Mouse (Mus musculus): ENCODE data around the gene Ptpn6. TPM values are rescaled to one million over a fixed set of nuclear protein-coding genes. Genes with fewer than 3 reads are reported as not detected.

The Ptpn6 gene
- polyA plus RNA-seq, 1 experiment from 2014 or later, result 7.9 TPM

- Histone ChIP-seq H3K4me2 (replicated peaks; ENCODE audit: low read depth, low read length) (peak overlapping the region; percentile 97), H3K4me1 (replicated peaks; ENCODE audit: control insufficient read depth, insufficient read depth, low read length) (peaks cover 11% of the 10 kb centered on the region), H3K27me3 (ENCODE audit: control insufficient read depth, insufficient read depth, low read length) (no peaks in the 10 kb centered on the region), H3K9ac (ENCODE audit: low read depth, low read length) (peak overlapping the region; percentile 86), H3K27ac (ENCODE audit: low read depth, low read length) (peak overlapping the region; percentile 86; the same call in 1 of the 2 replicates), H3K4me3 (ENCODE audit: low read depth, low read length) (peak overlapping the region; percentile 51; the same call in 1 of the 2 replicates), H3K36me3 (ENCODE audit: control insufficient read depth, insufficient read depth, low read length) (0 out of 2 replicates have a peak, but pooled peaks cover 7% of the 10 kb centered on the region), H3K9me3 (ENCODE audit: control insufficient read depth, low read length) (no peaks in the 10 kb centered on the region)
- DNase-seq (ENCODE audit: low spot score) (no peak), ATAC-seq (ENCODE audit: low FRiP score) (0 out of 2 replicates have a peak, but pooled peaks have one; percentile 2)
- 92% methylated on average over 7 of the region's 7 CpGs for WGBS
Observed at GRCm38 (mm10) chr6:124746654-124747632, 8.4 kb upstream of the Ptpn6 start.

- H3K9ac ChIP-seq (ENCODE audit: low read depth, low read length), result peak overlapping the region; percentile 86
- no peak; the same call in 1 of the 2 replicates for ATAC-seq (ENCODE audit: low FRiP score)
- H3K27ac ChIP-seq (ENCODE audit: low read depth, low read length), result peak overlapping the region; percentile 86
- WGBS, result 14% methylated on average over 8 of the region's 8 CpGs
- 0 out of 2 replicates have a peak, but pooled peaks cover 7% of the 10 kb centered on the region for H3K36me3 ChIP-seq (ENCODE audit: control insufficient read depth, insufficient read depth, low read length)
- peak overlapping the region; percentile 97 for H3K4me2 ChIP-seq (replicated peaks; ENCODE audit: low read depth, low read length)
- no peaks in the 10 kb centered on the region for H3K27me3 ChIP-seq (ENCODE audit: control insufficient read depth, insufficient read depth, low read length)
- no peaks in the 10 kb centered on the region for H3K9me3 ChIP-seq (ENCODE audit: control insufficient read depth, low read length)
- DNase-seq (ENCODE audit: low spot score), result no peak
- H3K4me3 ChIP-seq (ENCODE audit: low read depth, low read length), result peak overlapping the region; percentile 51
- H3K4me1 ChIP-seq (replicated peaks; ENCODE audit: control insufficient read depth, insufficient read depth, low read length), result peaks cover 14% of the 10 kb centered on the region
Observed at GRCm38 (mm10) chr6:124746296-124746605, 7.7 kb upstream of the Ptpn6 start.

- peak; percentile 84 for ATAC-seq (ENCODE audit: low FRiP score)
- Histone ChIP-seq H3K4me2 (replicated peaks; ENCODE audit: low read depth, low read length) (peak overlapping the region; percentile 97), H3K9me3 (ENCODE audit: control insufficient read depth, low read length) (no peaks in the 10 kb centered on the region), H3K27ac (ENCODE audit: low read depth, low read length) (peak overlapping the region; percentile 86), H3K27me3 (ENCODE audit: control insufficient read depth, insufficient read depth, low read length) (no peaks in the 10 kb centered on the region), H3K4me3 (ENCODE audit: low read depth, low read length) (peak overlapping the region; percentile 51), H3K9ac (ENCODE audit: low read depth, low read length) (peak overlapping the region; percentile 86), H3K4me1 (replicated peaks; ENCODE audit: control insufficient read depth, insufficient read depth, low read length) (peaks cover 14% of the 10 kb centered on the region), H3K36me3 (ENCODE audit: control insufficient read depth, insufficient read depth, low read length) (0 out of 2 replicates have a peak, but pooled peaks cover 7% of the 10 kb centered on the region)
- WGBS, result under 1% methylated on average over 84 of the region's 85 CpGs
- DNase-seq (ENCODE audit: low spot score), result peak; percentile 97
Observed at GRCm38 (mm10) chr6:124745490-124746295, 7.2 kb upstream of the Ptpn6 start.

GRCm38 (mm10) chr6:124744755-124745321, 6.3 kb upstream of the Ptpn6 start:
- 69% methylated on average over 26 of the region's 26 CpGs for WGBS
- ATAC-seq (ENCODE audit: low FRiP score) (no peak), DNase-seq (ENCODE audit: low spot score) (no peak)
- H3K4me1 ChIP-seq (replicated peaks; ENCODE audit: control insufficient read depth, insufficient read depth, low read length), result peaks cover 14% of the 10 kb centered on the region
- no peaks in the 10 kb centered on the region for H3K27me3 ChIP-seq (ENCODE audit: control insufficient read depth, insufficient read depth, low read length)
- no peak overlapping the region for H3K4me3 ChIP-seq (ENCODE audit: low read depth, low read length)
- peak overlapping the region; percentile 97; the same call in 1 of the 2 replicates for H3K4me2 ChIP-seq (replicated peaks; ENCODE audit: low read depth, low read length)
- H3K27ac ChIP-seq (ENCODE audit: low read depth, low read length), result peak overlapping the region; percentile 86
- no peak overlapping the region for H3K9ac ChIP-seq (ENCODE audit: low read depth, low read length)
- 0 out of 2 replicates have a peak, but pooled peaks cover 7% of the 10 kb centered on the region for H3K36me3 ChIP-seq (ENCODE audit: control insufficient read depth, insufficient read depth, low read length)
- H3K9me3 ChIP-seq (ENCODE audit: control insufficient read depth, low read length), result no peaks in the 10 kb centered on the region

GRCm38 (mm10) chr6:124743647-124744046, 5.1 kb upstream of the Ptpn6 start:
- Histone ChIP-seq H3K9me3 (ENCODE audit: control insufficient read depth, low read length) (no peaks in the 10 kb centered on the region), H3K27me3 (ENCODE audit: control insufficient read depth, insufficient read depth, low read length) (no peaks in the 10 kb centered on the region), H3K27ac (ENCODE audit: low read depth, low read length) (no peak overlapping the region), H3K9ac (ENCODE audit: low read depth, low read length) (no peak overlapping the region), H3K4me2 (replicated peaks; ENCODE audit: low read depth, low read length) (no peak overlapping the region), H3K4me3 (ENCODE audit: low read depth, low read length) (no peak overlapping the region), H3K36me3 (ENCODE audit: control insufficient read depth, insufficient read depth, low read length) (0 out of 2 replicates have a peak, but pooled peaks cover 7% of the 10 kb centered on the region), H3K4me1 (replicated peaks; ENCODE audit: control insufficient read depth, insufficient read depth, low read length) (peaks cover 14% of the 10 kb centered on the region)
- no peak for ATAC-seq (ENCODE audit: low FRiP score)
- DNase-seq (ENCODE audit: low spot score), result no peak
- 90% methylated on average over 8 of the region's 8 CpGs for WGBS

- H3K4me1 ChIP-seq (replicated peaks; ENCODE audit: control insufficient read depth, insufficient read depth, low read length), result peaks cover 14% of the 10 kb centered on the region
- ATAC-seq (ENCODE audit: low FRiP score) (no peak), DNase-seq (ENCODE audit: low spot score) (no peak)
- H3K27ac ChIP-seq (ENCODE audit: low read depth, low read length), result no peak overlapping the region
- 0 out of 2 replicates have a peak, but pooled peaks cover 6% of the 10 kb centered on the region for H3K36me3 ChIP-seq (ENCODE audit: control insufficient read depth, insufficient read depth, low read length)
- no peak overlapping the region for H3K4me2 ChIP-seq (replicated peaks; ENCODE audit: low read depth, low read length)
- no peak overlapping the region for H3K9ac ChIP-seq (ENCODE audit: low read depth, low read length)
- 91% methylated on average over 14 of the region's 15 CpGs for WGBS
- H3K4me3 ChIP-seq (ENCODE audit: low read depth, low read length), result no peak overlapping the region
- H3K27me3 ChIP-seq (ENCODE audit: control insufficient read depth, insufficient read depth, low read length), result no peaks in the 10 kb centered on the region
- H3K9me3 ChIP-seq (ENCODE audit: control insufficient read depth, low read length), result no peaks in the 10 kb centered on the region
Observed at GRCm38 (mm10) chr6:124742839-124743514, 4.5 kb upstream of the Ptpn6 start.

- WGBS, result 73% methylated on average over 3 of the region's 3 CpGs
Observed at GRCm38 (mm10) chr6:124741842-124742241, 3.3 kb upstream of the Ptpn6 start.

More at GRCm38 (mm10) chr6:124741842-124742241, 3.3 kb upstream of the Ptpn6 start:
- peaks cover 12% of the 10 kb centered on the region for H3K4me1 ChIP-seq (replicated peaks; ENCODE audit: control insufficient read depth, insufficient read depth, low read length)
- H3K36me3 ChIP-seq (ENCODE audit: control insufficient read depth, insufficient read depth, low read length), result no peaks in the 10 kb centered on the region
- H3K27ac ChIP-seq (ENCODE audit: low read depth, low read length), result peak overlapping the region; percentile 99
- no peaks in the 10 kb centered on the region for H3K9me3 ChIP-seq (ENCODE audit: control insufficient read depth, low read length)
- H3K9ac ChIP-seq (ENCODE audit: low read depth, low read length), result peak overlapping the region; percentile 59
- no peak for ATAC-seq (ENCODE audit: low FRiP score)
- peak overlapping the region; percentile 51 for H3K4me2 ChIP-seq (replicated peaks; ENCODE audit: low read depth, low read length)
- H3K27me3 ChIP-seq (ENCODE audit: control insufficient read depth, insufficient read depth, low read length), result no peaks in the 10 kb centered on the region
- no peak for DNase-seq (ENCODE audit: low spot score)
- peak overlapping the region; percentile 23 for H3K4me3 ChIP-seq (ENCODE audit: low read depth, low read length)

All from hindbrain, embryonic 11.5 days (tissue).